Mouse (Mus musculus): ENCODE data around the gene Slc48a1.

- TF ChIP-seq CTCF (IDR thresholded peaks at IDR 0.05; ENCODE audit: low read depth) (no peak), EP300 (IDR thresholded peaks at IDR 0.05; ENCODE audit: low read depth) (no peak)
These were observed 8.0 kb upstream of the Slc48a1 start for GRCm38 (mm10) chr15:97770280-97770679.

All from liver, embryonic 14.5 days (tissue).